Mouse (Mus musculus): ENCODE results near the gene Cep164.
A peak's percentile ranks its signal among the peaks of the same experiment; 100 is the strongest.
"Not testable (repeated sequence)": the region's sequence is repeated elsewhere in the genome, so short reads cannot be mapped to it uniquely, and the experiment has no call there.

The Cep164 gene

GRCm38 (mm10) chr9:45787547-45787946 is 40.9 kb downstream of the Cep164 start:
- DNase-seq (ENCODE audit: low spot score): no peak

- DNase-seq (ENCODE audit: low spot score): no peak
Observed at GRCm38 (mm10) chr9:45787071-45787470, 41.4 kb downstream of the Cep164 start.

GRCm38 (mm10) chr9:45783249-45784069 is 45.0 kb downstream of the Cep164 start:
- no peak for DNase-seq (ENCODE audit: low spot score)

- DNase-seq (ENCODE audit: low spot score): no peak
Observed at GRCm38 (mm10) chr9:45779201-45779600, 49.3 kb downstream of the Cep164 start.

- DNase-seq (ENCODE audit: low spot score): not testable (repeated sequence)
Observed at GRCm38 (mm10) chr9:45776176-45776575, 52.3 kb downstream of the Cep164 start.

- DNase-seq (ENCODE audit: low spot score): no peak
Observed at GRCm38 (mm10) chr9:45774088-45774487, 54.4 kb downstream of the Cep164 start.

GRCm38 (mm10) chr9:45769596-45769995 is 58.9 kb downstream of the Cep164 start:
- DNase-seq (ENCODE audit: low spot score): no peak

GRCm38 (mm10) chr9:45768421-45768820 is 60.1 kb downstream of the Cep164 start:
- no peak for DNase-seq (ENCODE audit: low spot score)

GRCm38 (mm10) chr9:45767155-45767554 is 61.3 kb downstream of the Cep164 start:
- no peak for DNase-seq (ENCODE audit: low spot score)

- no peak for DNase-seq (ENCODE audit: low spot score)
Observed at GRCm38 (mm10) chr9:45766195-45766594, 62.3 kb downstream of the Cep164 start.

GRCm38 (mm10) chr9:45754452-45755091 is 73.9 kb downstream of the Cep164 start:
- peak; percentile 13 for DNase-seq (ENCODE audit: low spot score)

GRCm38 (mm10) chr9:45749917-45750316 is 78.6 kb downstream of the Cep164 start:
- no peak for DNase-seq (ENCODE audit: low spot score)

GRCm38 (mm10) chr9:45745451-45745850 is 83.0 kb downstream of the Cep164 start:
- DNase-seq (ENCODE audit: low spot score): no peak

GRCm38 (mm10) chr9:45740584-45740980 is 87.9 kb downstream of the Cep164 start:
- DNase-seq (ENCODE audit: low spot score): no peak

- DNase-seq (ENCODE audit: low spot score): no peak
Observed at GRCm38 (mm10) chr9:45739702-45740583, 88.5 kb downstream of the Cep164 start.

- DNase-seq (ENCODE audit: low spot score): no peak
Observed at GRCm38 (mm10) chr9:45739001-45739701, 89.3 kb downstream of the Cep164 start.

- DNase-seq (ENCODE audit: low spot score): no peak
Observed at GRCm38 (mm10) chr9:45733246-45733645, 95.2 kb downstream of the Cep164 start.

GRCm38 (mm10) chr9:45731851-45732250 is 96.6 kb downstream of the Cep164 start:
- DNase-seq (ENCODE audit: low spot score): no peak

GRCm38 (mm10) chr9:45719997-45720396 is 108.5 kb downstream of the Cep164 start:
- no peak for DNase-seq (ENCODE audit: low spot score)

Measured in T-cell, adult 2 months (primary cell).